Mouse (Mus musculus) fat pad, adult 2 months (tissue): ENCODE measurements around the gene Bcdin3d.
A peak's percentile ranks its signal among the peaks of the same experiment; 100 is the strongest.

Experiments used
- DNase-seq: peaks from one replicate; pipeline ENCODE4 v3.0.0-alpha.2; 2011; ENCODE audit warnings: low read depth, low spot score; ENCODE audit errors: extremely low read depth

The Bcdin3d gene

DNA sequence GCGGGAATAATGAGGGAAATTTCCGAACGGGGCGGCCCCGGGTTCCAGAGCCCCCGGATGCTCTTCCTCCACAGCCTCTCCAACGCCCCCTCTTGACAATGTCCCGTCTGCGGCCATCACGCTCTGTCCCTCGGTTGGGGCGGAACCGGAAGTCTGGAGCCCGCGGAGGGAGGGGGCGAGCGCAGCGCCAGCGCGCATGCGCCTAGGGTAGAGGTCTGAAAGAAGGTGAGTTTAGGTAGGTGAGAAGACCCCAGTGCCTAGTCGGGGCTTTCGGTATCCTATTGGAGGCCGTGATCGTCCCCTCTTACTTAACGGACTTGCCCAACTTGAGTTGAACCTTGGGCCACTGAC is at the start of gene Bcdin3d:
TSS of gene Bcdin3d (minus strand) at position 155 of the 351 bp plus-strand sequence.
- DNase-seq, result no peak

- no peak for DNase-seq
Measured at GRCm38 (mm10) chr15:99520306-99520705, 45.8 kb upstream of the Bcdin3d start.

- DNase-seq, result peak; percentile 81
Measured at GRCm38 (mm10) chr15:99519626-99520025, 45.1 kb upstream of the Bcdin3d start.

DNA sequence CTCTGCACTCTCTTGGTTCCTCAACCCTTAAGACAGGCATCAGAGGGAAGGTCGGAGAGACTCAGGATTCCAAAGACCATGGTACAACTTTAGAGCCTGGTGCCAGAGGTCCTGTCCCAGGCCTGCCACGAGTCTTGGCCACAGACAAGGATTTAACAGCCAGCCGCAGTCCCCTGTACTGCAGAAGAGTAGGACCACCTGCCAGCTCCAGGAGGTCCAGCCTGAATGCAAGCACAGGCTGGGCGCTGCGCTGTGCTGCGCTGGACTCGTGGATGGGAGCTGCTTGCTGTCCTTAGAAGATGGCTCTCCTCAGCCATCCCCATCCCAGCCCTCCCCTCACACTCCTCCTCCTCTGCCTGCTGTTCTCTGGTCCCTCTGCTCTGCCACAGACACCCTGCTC is 43.2 kb upstream of the Bcdin3d start:
- no peak for DNase-seq

GRCm38 (mm10) chr15:99516715-99517114 is 42.2 kb upstream of the Bcdin3d start:
- no peak for DNase-seq

- DNase-seq, result no peak
Measured at GRCm38 (mm10) chr15:99511797-99512525, 37.4 kb upstream of the Bcdin3d start.

- DNase-seq, result no peak
Measured at GRCm38 (mm10) chr15:99510621-99511020, 36.1 kb upstream of the Bcdin3d start.

GRCm38 (mm10) chr15:99509840-99510239 is 35.3 kb upstream of the Bcdin3d start:
- no peak for DNase-seq

GRCm38 (mm10) chr15:99505324-99506095 is 31.0 kb upstream of the Bcdin3d start:
- no peak for DNase-seq

- DNase-seq, result no peak
Measured at GRCm38 (mm10) chr15:99503256-99503655, 28.7 kb upstream of the Bcdin3d start.

DNA sequence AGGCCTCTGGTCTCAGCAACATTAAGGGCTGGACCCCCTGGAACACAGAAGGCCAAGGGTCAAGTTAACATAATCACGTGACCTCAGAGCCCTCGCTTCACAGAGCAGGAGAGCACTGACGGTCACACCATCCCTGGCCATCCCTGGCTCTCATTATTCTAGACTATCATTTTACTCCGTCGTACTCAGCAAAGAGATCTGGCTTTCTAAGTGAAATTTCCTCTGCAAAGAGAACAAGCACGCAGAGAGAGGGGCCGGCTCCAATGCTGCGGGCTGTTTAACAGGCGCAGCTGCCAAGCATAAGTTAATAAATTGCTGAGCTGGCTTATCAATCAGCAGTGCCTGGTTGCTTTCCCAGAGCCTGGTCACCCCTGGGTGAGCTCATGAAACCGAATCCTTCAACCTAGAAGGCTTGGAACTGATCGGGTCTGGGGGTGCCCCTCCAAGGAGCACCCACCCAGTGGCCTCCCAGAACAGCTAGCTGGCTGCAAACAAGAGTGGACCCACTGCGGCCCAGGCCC is 27.8 kb upstream of the Bcdin3d start:
- DNase-seq, result no peak

GRCm38 (mm10) chr15:99501292-99502260 is 27.0 kb upstream of the Bcdin3d start:
- DNase-seq, result no peak

DNA sequence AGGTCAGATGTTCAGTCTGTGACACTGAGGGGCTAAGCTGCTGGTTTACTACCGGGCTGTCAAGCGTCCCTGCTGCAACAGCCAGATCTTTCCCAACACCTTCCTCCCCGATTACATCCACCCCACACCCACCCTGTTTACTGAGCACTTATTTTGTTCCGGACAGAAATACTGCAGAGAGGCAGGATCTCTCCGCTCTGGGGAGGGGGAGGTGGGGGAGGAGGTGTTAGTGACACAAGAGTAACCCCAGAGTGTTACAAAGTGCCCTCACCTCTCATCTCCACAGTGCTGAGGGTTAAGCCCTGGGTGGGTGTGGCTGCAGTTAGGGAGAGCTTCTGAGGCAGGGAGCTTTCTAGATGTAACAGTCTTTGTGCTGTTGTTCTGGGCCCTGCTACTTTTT is 25.8 kb upstream of the Bcdin3d start:
- no peak for DNase-seq

DNA sequence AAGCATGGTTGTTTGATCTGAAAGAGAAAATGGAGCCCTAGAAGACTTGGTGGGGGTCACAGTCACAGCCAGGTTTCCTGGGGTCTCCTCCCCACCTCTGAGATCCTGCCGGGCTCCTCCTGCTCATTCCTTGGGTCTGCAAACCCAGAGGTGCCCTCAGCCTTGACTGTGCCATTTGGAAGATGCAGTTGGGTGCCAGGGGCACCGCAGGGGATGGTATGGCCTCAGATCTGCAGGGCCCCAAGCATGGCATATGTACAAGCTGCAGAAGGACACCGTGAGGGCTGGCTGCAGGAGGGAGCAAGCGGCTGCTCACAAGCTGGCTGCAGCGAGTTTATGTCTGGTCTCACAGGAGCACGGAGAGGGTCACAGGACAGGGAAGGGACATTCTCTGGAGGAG is 25.2 kb upstream of the Bcdin3d start:
- DNase-seq, result no peak

DNA sequence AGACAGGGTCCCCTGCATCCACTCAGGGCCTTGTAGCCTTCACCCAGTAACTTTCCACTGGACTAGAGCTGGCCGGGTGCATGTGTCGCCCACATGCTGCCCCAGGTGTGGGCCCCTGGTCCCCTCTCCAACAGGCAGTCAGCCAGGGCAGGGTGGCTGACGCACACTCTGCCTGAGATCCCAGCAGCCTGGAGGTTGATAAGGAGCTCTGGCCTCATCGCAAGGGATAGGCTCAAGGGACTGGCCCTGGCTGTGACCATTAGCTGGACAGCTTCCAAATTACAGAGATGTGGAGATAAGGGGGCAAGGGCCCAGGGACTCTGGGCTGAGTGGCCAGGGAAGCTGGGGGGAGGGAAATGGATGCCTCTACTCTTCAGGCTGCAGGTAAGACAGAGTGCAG is 24.3 kb upstream of the Bcdin3d start:
- DNase-seq, result no peak

GRCm38 (mm10) chr15:99498356-99498755 is 23.8 kb upstream of the Bcdin3d start:
- no peak for DNase-seq

DNA sequence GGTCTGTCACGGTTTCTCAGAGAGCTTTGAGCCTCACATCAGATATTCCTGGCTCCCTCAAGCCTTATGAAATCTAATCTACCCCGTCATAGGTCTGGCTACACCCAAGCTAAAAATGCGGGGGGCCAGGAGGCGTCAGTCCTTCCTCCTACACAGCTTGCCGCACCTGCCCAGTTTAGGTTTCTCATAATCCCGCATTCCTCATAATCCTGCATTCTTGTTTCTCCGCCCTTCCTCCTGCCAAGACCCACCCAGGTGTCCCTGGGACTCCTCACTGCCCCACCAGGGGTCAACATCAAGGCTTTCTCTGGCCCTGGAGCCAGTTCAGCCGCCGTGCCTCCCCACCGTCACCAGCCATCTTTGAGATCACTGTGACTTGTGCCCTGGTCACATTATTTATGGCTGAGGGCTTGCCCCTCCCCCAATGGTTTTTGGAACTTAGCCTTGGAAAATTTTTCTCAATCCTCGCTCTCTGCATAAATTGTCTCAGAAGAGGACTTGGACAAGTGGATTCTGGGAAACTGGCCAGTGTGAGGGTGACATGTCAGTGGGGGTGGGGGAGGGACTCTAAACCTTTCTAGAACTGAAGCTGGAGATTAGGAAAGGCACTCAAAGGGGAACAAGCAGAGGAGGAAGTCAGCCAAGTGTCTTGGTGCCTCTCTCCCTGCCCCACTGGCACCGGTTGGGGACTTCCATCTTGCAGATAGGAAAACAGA is 23.2 kb upstream of the Bcdin3d start:
- no peak for DNase-seq

DNA sequence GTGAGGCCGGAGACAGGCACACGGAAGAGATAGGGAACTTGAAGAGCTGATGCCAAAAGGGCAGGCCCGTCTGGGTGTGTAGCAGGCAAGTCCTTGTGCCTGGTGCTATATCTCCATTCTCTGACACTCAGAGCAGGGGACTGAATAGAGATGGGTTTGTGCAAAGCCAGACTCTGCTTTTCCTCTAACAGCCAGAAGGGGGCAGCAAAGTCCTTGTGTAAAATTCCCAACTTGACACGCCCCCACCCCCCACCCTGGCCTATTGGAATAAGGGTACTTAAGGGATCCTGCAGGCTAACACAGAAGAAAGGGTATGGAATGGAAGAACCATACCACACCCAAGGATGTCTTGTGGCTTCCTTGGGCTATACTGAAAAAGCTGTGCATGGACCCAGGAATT is 22.5 kb upstream of the Bcdin3d start:
- DNase-seq, result no peak

DNA sequence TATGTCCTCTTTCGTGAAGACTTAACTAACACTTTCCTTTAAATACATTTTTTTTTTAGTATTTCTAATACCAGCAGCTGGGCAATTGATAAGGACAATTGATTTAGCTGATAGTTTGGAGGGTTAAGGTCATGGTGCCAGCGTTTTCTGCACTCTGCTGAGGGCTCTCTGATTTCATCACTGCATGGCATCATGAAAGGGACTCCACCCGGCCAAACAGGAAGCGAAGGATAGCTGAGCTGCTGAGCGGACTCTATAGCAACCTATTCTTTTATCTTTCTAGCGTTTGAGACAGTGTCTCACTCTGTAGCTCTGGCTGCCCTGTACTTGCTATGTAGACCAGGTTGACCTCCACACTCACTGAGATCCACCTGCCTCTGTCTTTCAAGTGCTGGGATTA is 10.2 kb upstream of the Bcdin3d start:
- DNase-seq, result no peak

DNA sequence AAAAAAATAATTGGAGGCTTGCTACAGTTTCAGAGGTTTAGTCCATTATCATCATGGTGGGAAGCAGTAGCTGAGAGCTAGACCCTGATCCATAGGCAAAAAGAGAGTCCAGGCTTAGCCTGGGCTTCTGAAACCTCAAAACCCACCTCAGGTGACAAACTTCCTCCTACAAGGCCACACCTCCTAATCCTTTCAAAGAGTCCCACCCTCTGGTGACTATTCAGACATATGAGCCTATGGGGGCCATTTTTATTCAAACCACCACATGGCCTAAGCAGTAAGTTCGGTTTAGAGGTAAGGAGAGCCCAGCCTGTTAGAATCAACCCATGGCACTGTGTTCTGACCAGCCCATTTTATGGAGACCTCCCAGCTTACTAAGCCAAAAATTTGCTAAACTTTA is 1.3 kb upstream of the Bcdin3d start:
- DNase-seq, result no peak
